Mouse (Mus musculus): ENCODE measurements around the gene Fkbp1a.

Fkbp1a gene

DNA sequence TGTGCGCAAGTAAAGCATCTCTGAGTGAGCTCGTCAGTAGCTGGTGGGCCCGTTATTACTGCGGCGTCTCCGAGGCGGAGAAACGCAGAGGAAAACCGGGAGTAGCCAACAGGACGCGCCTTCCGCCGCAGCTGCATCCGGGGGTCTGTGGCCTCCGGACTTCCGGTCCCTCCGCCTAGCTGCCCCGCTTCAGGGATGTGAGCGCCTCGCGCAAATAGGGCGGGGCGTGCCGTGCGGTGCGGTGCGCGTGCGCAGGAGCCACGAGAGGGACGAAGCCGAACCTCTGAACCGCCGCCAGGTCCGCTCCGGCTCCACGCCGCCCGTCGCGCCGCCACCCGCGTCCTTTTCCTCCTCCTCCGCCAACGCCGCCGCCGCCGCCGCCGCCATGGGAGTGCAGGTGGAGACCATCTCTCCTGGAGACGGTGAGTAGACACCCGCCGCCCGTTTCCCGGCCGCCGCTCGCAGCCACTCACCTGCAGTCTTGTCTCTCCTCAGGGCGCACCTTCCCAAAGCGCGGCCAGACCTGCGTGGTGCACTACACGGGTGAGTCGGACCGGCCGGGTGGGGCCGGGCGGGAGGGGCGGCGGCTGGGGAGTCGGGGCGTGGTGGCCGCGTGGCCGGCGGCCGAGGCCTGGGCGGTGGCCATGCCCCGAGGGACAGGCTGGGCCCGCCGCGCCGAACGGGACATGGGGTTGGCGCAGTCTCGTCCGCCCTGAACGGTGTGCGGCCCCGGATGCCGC is at the start of gene Fkbp1a:
Gene Fkbp1a, plus strand, starts transcription at position 161 of the 740 bp plus-strand sequence.
- DNase-seq, result peak; percentile 98

GRCm38 (mm10) chr2:151494035-151494803 is 48.1 kb upstream of the Fkbp1a start, which contains the start of gene Nsfl1c:
Nsfl1c (plus strand) TSS chr2:151494182.
- DNase-seq, result peak; percentile 94

- no peak for DNase-seq
Observed at GRCm38 (mm10) chr2:151498358-151498757, 43.9 kb upstream of the Fkbp1a start.

- no peak for DNase-seq
Observed at GRCm38 (mm10) chr2:151500442-151501007, 41.8 kb upstream of the Fkbp1a start.

- no peak for DNase-seq
Observed at GRCm38 (mm10) chr2:151504226-151504625, 38.1 kb upstream of the Fkbp1a start.

DNA sequence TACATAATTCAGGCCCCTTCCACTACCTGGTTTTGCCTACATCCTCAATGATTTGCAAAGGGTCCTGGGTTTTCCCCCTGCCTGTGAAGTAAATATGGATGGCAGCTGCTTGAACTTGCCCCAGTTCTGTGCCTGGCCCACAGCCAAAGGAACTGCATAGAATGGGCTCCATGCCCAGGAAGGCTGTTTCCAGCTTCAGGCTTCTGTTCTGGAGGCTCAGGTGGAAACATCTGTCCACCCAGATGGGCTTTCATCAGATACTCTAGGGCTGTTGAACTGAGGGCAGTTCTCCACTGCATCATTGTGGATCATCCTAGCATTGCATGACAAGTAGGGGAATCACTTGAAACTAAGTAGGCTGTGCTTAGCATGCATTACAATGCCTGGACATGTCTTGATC is 30.1 kb upstream of the Fkbp1a start:
- DNase-seq, result peak; percentile 21

DNA sequence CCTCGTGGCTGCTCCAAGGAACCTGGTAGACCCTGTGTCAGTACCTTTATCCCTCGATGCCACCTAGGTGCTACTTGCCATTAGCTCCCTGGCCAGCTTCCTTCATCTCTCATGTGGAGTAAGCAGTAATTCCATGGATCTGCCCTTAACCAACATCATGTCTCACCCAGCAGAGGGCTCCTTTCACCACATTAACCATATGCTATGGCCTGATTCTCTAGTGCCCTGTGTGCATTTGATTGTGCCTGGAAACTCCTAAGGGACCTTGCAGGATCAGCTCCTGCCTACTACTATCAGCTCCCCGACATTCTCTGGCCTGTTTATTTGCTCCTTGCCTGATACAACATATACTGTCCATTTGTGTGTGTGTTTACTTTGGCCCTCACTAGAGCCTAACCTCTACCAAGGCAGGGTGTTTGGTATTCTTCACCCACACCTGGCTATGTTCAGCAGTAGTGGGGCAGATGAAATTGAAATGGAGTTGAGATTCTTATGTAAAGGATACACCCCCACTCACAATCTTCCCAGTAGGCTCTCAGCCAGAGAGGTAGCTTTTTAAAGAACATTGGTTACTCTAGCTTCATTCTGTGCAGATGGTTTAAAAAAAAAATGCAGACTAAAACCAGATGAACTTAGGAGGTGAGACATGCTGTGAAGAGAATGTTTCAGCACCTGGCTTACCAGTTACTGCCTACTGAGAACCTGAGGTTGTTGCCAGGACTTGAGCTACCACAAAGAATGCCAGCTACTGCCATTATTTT is 28.6 kb upstream of the Fkbp1a start:
- no peak for DNase-seq

- no peak for DNase-seq
Observed at GRCm38 (mm10) chr2:151519000-151519399, 23.3 kb upstream of the Fkbp1a start.

DNA sequence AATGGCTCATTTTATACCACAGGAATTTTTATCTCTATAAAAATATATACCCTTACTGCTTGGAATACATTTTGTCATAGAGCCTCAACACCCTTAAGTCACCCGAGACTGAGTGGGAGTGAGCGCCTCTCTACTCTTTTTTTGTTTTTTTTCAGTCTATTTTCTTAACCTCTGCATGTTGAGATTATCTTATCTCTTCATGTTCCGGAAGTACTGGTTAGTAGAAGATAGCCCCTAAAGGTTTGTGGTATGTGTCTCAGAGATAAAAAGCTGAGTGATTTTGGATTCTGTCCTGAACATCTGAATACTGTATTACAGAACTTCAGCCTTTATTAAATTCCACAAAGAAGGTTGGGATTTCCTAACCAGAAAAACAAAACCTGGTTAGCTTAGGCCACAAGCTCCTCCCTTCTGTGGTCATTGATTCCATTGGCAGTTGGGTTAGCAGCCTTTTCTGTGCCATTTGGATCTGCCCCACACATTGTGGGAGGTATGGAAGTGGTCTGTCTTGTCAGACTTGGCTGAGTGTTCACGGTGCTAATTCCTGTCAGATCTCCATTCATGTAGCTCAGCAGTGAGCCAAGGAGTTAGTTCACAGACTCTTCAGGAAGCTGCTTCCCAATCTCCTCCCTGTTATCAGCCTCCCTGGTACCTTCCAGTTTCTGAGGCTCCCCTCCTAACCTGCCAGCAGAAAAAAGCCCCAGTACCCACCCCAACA is 17.8 kb upstream of the Fkbp1a start:
- no peak for DNase-seq

GRCm38 (mm10) chr2:151525520-151525919 is 16.8 kb upstream of the Fkbp1a start:
- DNase-seq, result no peak

DNA sequence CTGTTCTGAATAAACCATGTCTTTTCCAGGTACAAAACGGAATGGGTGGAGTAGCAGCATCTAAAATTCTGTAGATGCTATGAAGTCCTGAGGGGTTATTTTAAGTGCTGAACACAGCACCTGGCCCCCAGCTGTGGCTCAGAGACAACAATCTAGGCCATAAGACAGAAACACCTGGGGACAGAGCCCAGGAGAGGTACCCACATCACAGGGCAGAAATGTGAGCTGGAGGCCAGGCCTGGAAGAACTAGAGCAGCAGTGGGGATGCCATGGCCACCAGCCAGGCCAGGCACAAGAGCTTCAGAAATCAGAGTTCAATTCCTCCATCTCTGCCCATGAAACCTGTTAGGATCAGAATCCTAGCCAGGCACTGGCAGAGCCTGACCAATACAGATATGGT is 14.2 kb upstream of the Fkbp1a start:
- DNase-seq, result no peak

DNA sequence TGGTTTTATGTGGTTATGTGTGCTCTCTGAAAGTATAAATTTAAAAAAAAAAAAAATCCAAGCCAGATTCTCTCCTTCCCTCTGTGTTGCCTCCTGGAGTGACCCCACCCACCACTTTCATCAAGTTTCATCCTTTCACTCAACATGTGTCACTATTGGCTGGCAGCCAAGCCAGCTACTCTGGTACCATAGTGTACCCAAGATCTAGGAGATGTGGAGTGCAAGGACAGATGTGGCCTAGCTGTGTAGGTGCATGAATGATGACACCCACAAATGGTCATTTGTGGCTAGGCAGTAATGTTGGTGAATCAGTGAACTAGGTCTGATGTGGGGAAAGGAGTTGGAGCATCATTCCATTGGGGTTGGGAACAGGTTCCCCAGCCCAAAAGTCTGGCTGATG is 13.1 kb upstream of the Fkbp1a start:
- no peak for DNase-seq

DNA sequence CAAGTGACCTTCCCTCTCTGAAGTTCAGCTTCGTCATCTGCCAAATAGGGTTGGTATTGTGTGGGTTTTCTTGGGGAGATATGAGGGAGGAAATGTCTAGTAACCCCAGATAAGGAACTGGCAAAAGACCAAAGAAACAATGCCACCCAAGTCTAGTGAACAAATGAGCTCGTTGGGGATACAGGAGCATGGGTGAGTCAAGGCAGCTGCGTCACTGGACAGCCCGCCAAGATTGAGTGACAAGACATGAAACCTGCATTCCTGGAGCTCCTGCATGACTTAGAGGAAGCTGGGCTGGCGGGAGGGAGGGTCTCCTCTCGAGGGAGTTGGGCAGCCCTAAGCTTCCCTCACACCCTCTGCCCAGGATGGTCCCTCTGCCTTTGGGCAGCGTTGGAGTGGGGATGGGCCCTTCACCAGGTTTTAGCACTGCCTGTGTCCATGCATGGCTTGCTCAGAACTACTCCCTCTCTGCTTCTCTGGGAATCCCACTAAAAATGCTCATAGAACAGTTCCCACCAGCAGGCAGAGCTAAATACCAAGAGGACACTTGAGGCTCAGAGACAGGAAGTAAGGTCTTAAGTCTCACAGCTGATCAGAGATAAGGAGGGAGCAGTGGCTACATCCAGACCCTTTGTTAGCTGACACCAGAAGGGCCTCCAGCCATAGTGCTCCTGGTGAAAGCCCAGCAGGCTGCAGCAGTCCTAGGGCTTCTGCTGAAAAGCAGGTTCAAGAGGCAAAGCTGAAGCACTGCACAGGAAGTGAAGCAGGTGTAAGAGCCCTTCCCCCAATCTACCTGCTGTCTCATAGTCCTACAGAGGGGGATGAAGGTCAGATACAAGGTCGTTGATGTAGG is 11.7 kb upstream of the Fkbp1a start:
- DNase-seq, result no peak

- DNase-seq, result no peak
Observed at GRCm38 (mm10) chr2:151533632-151534031, 8.7 kb upstream of the Fkbp1a start.

DNA sequence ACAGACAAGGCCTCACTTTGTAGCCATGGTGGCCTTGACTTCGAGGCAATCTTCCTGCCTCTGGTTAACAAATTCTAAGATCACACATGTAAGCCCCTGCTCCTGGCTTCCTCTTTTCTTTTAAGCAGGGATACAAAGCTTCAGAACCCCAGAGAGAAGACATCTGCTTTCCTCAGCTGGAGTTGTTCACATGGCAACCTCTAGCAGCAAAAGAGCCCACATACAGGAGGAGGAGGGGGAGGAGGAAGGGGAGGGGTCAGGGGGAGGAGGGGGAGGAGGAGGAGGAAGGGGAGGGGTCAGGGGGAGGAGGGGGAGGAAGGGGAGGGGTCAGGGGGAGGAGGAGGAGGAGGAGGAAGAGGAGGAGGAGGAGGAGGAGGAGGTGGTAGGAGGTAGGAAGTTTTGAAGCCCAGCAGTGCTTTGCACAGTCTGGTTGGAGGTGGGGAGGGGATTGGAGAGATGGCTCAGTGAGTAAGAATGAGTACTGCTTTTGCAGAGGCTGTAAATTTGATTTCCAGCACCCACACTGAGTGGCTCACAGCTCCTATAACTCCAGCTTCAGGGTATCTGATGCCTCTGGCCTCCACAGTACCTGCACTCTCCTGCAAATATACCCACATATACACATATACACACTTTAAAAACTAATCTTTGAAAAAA is 6.2 kb upstream of the Fkbp1a start:
- DNase-seq, result no peak

- DNase-seq, result no peak
Observed at GRCm38 (mm10) chr2:151536618-151536974, 5.7 kb upstream of the Fkbp1a start.

- DNase-seq, result no peak
Observed at GRCm38 (mm10) chr2:151538646-151539045, 3.6 kb upstream of the Fkbp1a start.

DNA sequence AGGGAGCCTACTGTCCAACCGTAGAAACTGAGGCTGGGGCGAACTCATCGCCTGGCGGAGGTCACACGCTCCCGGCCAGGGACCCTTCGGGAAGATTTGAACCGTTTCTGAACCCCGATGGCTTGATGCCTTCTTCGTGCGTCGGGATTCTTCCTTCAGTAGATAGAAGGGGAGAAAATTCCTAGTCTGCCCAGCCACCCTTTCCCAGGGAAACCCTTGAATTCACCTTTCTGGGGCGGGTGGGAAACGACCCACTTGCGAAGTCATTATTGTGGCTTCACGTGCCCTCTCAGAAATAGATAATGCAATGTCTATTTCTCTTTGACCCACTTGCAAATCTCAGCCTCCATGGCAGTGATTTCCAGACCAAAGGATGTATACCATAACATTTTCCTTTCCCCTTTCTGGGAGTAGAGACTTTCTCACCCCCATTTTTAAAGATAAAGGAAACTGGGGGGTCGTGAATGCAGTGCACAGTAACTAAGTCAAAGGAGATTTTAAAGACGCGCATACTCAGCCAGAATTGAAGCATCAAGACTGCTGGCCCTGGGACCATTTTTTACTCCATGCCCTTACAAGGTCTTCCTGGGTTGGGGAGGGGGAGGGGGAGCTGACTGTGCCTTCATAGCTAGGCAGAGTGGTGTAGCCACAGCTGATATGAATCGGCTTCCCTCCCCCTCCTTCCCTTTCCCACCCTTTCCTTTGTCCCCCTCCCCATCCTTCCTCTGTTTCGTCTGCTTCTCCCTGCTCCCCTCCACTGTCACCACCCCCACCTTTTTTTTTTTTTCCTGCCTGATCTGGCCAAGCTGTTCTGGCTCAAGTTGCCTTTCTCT is 996 bp downstream of the Fkbp1a start:
- DNase-seq, result peak; percentile 25

DNA sequence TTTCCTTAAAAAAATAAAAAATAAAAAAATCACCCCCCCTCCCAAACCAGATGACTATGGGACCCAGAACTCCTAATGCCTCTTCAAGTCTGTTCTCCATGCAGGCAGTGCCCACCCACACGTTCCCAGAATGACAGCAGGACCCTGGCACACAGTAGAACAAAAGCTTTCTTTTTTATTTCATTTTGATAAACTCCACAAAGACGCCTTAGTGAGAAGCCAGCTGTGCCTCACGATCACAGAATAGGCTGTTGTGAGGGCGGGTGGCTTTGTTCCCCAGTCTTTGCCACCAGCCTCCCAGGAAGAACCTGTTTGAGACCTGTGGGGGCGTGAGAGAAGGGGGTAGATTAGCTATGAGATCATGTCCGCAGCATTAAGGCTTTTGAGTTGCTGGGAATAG is 2.4 kb downstream of the Fkbp1a start:
- no peak for DNase-seq

GRCm38 (mm10) chr2:151546571-151546970 is 4.3 kb downstream of the Fkbp1a start:
- DNase-seq, result no peak
